Mouse (Mus musculus): ENCODE data around the gene Jchain.

Jchain gene

DNA sequence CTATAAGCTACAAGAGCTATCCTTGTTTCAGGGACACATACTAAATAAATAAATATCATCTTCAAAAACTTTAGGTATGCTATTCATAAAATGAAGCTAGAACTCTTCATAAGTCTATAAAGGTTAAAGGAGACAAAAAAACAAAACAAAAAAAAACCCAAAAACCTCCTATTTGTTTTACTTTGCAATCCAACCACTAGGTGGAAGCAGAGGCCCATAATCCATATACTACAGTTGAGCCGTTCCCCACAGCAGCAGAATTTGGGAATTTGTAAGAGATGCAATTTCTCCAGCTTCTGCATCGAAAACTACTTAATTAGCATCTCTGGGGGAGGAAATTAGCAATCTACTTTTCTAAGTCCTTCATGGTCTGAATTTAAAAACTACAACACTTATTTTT is 8.5 kb downstream of the Jchain start:
- DNase-seq, result peak; percentile 56

DNA sequence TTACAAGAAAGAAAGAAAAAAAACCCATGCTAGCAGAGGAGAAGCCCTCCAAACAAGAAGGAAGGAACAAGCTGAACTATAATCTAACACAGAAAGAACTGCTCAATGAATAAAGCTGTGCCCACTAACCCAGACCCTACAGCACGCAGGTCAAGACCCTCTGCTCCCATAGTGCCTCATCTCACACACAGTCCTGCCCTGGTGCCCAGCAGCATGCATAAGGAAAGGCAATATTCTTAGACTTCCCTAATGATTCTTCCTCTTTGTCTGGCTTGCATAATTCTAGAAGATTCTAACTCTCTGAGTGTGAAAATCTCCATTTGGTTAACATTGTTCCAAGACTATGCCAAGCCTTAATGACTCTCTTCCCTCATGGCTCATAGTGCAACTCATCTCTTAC is 18.7 kb downstream of the Jchain start:
- no peak for DNase-seq

DNA sequence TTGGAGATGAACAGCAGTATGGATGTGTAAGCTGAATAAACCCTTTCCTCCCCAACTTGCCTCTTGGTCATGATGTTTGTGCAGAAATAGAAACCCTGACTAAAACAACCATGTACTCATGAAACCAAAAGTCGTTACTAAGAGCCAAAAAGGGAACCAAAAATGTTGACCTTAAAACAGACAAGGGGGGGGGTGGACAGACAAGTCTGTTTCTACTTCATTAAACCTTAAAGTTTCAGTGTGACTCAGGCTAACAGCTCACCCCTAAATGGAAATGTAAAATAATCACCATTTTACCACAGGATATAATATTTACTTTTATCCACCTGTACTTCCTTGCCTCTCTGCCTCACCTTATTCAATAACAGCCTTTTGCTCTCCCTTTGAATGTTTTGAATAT is 19.1 kb downstream of the Jchain start:
- no peak for DNase-seq

DNA sequence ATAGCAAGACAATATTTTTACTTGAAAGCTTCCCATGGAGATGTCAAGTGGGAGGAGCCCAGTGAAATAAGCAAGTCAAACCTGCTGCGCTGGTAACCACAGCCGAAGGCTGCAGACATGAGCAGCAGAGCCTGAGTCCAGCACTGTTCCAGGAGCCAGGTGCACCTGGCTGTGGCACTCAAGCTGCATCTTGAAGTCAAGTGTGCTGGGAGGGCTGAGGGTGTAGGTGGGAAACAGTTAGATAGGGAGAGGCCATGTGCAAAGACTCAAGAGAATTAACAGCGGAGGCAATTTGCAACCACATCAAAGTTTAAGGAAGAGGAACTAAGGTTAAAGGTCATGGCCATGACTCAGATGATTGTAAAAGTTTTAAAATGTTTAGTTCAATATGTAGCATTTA is 27.9 kb downstream of the Jchain start:
- no peak for DNase-seq

DNA sequence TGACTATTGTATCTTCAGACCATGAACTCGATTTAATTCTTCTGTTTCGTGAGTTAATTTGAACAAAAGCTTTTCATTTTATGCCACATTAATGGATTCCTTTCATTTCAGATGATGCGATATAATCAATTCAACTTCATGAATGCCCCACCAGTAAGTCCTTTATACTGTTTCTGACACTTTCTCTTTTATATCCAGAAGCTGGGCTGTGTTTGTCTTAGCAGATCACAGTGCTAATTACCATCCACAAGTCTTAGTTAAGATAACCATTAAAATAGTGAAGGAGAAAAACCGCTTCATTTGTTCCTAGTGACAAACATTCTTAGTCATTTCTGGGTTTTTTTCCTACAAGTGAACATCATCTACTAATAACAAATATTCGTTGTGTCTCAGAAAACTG is 36.6 kb downstream of the Jchain start:
- DNase-seq, result no peak

DNA sequence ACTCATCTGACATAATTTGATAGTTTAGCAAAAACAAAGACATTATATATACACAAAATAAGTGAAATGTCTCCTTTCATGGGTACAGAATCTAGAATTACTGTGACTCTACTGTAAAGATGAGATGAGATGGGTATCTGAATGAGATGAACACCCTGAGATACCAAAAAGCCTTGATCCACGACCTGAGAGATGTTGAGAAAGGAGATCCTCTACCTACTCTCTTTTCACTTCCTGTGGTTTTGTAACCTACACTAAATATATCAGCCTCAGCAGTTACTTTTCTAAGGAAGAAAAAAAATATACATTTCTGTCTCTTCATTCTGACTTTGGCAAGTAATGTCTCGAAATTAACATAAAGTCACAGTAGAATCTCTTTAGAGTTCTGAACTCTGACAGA is 38.7 kb downstream of the Jchain start:
- DNase-seq, result no peak

DNA sequence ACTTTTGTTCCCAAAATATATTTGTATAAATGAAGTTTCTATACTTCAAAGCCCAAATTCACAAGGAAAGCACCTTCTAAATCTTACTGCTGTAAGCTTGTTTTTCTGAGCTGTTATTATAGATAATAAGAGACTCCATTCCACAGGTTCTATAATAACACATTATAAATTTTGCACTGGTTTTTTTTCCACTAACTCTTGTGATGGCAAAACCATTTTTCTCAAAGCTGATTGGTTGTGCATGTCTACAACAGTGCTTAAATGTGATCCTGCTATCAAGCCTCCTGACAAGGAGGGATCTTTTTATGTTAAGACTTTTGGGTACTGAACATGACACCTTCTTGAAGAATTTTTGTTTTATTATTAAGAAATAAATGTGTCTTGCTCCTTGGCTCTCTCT is 40.0 kb downstream of the Jchain start, which contains the start of gene Enam:
Gene Enam, plus strand, starts transcription at position 301 of the 400 bp plus-strand sequence.
- DNase-seq, result no peak
